Mouse (Mus musculus) right cerebral cortex, postnatal 4 days (tissue): ENCODE results near the gene Mfsd6l.

Source experiments
- DNase-seq: peaks from one replicate; pipeline ENCODE4 v3.0.0-alpha.2; 2022

Mfsd6l gene

GRCm38 (mm10) chr11:68559546-68559945 is 3.6 kb downstream of the Mfsd6l start:
- DNase-seq = no peak

GRCm38 (mm10) chr11:68561957-68562950 is 6.3 kb downstream of the Mfsd6l start:
- no peak for DNase-seq

DNA sequence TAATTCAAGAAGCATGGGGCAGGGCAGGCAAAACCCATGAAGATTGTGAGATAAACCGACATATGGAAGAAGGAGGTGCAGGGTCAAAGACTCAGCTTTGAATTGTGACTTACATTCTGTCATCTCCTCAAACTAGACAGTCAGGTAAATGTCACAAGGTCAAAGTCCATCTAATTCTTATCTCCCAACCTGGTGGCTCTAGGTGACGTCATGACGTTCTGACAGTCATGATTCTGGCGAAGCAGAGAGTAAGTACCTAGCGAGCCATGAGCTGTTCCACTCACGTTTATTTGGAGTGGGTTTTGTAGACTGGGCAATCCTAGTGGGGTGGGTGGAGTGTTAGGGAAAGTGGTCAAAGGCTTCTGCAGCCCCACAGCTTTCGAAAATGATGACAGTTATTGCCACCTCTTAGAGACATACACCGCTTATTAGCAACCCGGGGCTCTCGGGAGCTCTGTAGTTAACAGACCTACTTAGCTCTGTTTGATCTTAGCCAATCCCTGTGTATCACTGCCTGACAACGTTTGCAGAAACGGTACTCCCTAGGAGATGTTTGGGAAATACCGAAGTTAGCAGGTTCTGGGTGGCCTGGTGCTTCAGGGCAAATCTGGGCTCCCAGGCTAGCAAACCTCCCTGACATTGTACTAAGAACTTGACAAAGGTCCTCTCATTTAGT is 8.5 kb downstream of the Mfsd6l start:
- no peak for DNase-seq

DNA sequence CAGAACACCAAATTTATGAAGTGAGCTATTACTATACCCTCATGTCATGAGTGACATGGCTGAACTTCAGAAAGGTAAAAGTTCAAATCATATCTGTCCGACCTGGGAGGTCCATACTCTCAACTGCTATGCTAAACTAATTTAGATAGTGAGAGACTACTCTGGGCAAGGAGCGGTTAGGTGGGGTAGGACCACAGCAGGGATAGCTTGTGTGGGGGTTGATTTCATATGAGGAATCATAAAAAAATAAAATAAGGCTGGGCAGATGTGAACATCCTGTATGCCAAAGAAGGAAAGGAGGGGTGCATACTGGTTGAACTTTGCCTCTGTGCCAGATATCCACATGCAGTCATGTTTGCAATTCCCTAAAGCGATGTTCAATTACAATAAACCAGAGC is 9.0 kb downstream of the Mfsd6l start:
- DNase-seq = no peak

DNA sequence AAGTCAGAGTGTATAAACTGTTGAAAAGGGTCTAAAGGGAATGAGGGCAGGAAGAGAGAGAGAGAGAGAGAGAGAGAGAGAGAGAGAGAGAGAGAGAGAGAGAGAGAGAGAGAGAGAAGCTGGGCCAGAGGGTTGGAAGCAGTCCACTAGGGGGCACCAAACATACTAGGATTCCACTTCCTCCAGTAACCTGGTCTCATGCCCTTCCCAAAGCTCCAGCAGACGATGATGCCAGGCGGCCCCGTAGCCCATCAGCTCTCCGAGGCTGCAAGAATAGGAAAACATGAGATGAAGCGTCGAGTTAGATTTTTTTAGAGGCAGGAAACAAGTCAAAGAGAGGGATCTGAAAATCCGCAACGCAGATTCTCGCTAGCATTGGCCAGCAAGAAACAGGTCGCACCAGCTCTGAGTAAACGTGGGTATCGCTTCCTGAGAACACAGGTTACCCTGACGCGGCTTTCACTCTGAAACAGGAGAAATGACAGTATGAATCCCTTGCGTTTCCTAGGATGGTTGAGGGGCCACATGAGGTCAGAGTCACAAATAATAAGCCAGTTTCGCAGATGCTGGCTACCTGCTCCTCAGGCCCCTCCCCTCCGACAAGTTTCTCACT is 10.6 kb downstream of the Mfsd6l start:
- DNase-seq = peak; percentile 88

DNA sequence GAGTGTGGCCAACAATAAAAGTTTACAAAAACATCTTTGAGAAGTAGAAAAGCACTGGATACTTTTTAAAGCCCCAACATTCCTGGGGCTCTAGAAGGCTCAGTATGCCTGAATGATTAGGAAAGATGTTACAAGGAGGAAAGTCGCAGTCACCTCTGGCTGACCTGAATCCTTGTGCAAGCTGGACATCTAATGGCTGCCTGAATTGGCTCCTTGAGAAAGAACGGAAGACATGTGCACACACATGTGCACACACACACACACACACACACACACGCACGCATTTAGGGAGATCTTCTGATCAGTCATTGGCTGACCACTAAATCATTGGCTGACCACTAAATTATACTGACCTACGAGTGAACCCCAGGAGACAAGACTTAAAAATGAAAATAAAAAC is 14.9 kb downstream of the Mfsd6l start:
- DNase-seq = no peak

DNA sequence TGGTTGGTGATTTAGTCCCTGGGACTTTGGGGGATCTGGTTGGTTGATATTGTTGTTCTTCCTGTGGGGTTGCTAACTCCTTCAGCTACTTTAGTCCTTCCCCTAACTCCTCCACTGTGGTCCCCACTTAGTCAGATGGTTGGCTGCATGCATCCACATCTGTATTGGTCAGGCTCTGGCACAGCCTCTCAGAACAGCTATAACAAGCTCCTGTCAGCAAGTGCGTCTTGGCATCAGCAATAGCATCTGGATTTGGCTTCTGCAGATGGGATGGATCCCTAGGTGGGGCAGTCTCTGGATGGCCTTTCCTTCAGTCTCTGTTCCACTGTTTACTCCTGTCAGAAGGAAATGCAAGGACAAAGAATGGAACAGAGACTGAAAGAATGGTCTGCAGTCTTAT is 21.1 kb downstream of the Mfsd6l start:
- DNase-seq = no peak

GRCm38 (mm10) chr11:68579462-68579881 is 23.5 kb downstream of the Mfsd6l start:
- DNase-seq = peak; percentile 63

DNA sequence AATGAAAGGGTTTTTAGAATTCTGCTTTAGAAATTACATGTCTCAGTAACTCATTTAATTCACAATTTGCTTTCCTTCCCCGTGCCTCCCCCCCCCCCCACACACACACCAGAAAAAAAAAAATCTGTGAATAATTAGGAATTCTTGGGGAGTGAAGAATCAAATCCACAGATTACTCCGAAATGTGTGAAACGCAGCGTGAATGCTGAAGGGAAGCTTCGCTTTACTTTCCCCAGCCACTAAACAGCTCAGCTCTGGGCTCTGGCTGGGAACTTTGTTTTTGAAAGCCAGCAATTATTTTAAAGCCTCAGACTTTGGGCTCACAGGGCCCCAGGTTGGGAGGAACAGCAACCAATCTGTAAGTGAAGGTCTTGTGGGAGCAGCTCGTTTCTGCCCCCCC is 24.6 kb downstream of the Mfsd6l start:
- no peak for DNase-seq

DNA sequence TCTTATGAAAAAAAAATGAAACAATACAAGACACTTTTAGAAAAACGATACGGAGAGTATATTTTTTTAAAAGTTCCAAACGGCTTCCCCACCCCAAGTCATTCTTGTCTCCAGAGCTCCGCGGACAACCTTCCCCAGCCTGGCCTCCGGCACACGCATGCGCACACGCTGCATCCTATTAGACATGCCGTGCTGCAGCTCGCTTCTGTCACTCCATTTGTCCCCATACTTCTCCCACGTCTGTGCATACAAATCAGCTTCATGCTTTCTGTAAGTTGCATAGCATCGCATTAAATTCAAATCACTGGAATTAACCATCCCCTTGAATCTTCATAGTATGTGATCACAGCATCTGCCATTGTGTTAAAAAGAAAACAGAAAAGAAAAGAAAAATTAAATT is 27.2 kb downstream of the Mfsd6l start:
- peak; percentile 63 for DNase-seq

DNA sequence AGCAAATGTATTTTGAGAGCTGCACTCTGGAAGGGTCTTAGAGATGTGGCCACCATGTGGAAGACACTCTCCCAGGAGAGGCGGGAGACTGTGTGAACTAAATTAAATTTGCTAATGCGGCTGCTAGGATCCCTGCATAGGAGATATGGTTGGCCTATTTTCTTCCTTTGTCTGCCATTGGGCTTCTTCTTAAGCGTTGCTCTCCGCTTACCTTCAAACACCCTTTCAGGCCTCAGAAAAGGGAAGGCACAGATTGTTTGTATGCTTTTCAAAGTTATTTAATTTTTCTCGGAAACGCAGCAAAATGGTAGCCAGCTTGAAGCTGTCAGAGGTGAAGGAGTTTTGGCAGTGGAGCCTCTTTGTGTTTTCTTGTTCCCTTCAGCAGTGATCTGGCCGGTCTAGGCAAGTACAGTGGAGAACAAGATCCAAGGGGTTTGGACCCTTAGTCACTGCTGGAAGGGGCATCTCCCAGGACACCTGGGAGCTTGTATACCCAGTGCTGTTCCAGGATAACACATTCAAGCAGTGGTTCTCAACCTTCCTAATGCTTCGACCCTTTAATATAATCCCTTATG is 28.0 kb downstream of the Mfsd6l start:
- no peak for DNase-seq

DNA sequence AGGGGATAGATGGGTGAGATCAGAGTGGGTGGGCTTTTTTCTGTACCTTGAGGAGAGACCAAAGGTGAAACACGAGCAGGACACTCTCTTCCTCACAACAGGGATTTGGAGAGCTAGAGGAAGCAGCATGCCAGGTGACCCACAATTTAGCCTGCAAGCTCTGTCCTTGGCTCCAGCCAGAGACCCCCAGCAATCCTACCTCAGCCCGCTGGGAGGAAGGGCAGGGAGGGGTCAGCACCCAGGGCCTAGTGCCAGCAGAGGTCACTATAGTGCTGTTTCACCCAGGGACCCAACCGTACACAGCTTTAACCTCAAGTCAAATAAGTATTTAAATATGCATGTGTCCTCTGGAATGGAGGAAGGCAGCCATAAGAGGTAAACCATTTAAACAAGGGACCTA is 29.9 kb downstream of the Mfsd6l start:
- no peak for DNase-seq

- no peak for DNase-seq
Observed at GRCm38 (mm10) chr11:68586721-68587120, 30.7 kb downstream of the Mfsd6l start, which contains the start of gene Ccdc42. TSS of gene Ccdc42 (plus strand) at chr11:68587021.

DNA sequence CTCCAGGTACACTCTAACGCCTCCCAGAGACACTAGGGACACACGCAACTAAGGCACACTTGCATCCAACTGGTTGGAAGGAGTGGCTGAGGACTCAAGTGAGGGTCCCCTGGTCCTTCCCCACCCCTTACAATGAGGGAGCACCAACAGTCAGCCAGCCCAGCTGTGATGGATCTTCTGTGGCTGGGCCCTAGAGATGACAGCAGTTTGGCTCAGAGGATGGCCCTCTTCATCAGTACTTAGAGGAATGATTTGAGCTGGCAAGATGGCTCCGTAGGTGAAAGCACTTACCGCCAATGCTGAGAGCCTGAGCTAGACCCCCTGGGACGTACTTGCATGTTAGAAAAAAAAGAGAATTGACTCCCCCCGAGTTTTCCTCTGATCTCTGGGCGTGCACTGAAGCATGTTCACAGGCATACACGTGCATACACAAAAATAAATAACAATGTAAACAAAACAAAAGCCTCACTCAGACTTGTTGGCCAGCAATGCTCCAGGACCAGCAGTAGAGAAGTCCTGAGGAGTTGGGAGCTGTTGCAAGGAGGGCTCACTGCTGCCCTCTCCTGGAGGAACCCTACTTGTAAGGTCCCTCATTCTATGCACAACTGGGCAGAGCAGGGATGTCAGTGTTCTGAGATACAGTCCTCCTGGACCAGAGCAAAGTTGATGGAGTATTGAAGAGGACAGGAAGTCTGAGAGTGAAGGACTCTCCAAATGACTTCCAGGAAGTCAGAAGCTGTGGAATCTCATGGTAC is 33.2 kb downstream of the Mfsd6l start:
- DNase-seq = peak; percentile 81

DNA sequence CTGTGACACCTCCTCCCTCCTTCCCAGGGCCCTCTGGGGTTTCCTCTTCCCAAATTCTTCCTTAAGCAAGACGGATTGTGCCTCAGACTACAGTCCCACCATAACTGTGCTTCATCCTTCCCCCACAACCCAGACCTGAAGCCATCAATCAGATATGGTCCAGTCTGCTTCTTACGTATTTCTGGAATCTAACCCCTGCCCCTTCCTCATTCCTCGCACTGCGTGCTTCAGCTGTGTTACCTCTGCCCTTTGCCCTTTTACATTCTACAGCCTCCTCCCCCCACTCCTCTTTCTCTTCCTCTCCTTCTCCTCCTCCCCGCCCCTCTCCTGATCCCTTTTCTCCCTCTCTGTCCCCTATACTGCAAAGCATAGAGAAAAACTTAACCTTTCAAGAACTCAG is 35.7 kb downstream of the Mfsd6l start:
- no peak for DNase-seq

DNA sequence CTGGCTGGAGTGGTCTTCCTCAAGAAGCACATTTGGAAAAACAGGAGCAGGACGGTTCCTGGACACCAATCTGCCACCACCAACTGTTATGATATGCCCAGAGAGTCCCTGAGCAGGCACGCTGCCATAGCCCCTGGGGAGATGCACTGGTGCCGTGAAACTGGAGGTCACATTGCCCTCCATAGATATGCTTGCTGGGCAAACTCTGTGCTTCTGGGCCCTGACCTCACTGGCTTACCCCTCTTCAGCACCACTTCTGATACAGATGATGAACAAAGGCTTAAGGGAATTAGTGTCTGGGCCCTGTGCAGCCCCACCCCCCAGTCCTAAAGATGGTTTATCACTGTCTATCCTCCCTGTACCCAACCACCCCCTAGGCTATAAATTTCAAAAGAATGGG is 37.3 kb downstream of the Mfsd6l start:
- DNase-seq = no peak

DNA sequence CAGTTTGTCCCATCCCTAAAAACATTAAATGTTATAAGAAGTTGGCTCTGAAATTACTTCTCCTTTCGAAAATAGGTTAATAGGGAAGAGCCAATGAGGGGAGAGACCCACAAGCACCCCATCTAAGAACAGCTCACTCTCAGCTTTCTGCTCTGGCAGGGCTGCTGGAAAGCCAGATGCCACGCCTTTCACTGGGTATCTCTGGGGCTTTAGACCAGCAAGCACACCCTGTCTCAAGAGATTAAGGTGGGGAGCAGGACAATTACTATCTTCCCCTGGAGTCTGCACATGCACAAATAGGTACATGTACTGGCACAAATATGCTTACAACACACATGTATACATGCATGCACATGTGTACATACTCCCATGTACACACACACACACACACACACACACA is 41.9 kb downstream of the Mfsd6l start:
- no peak for DNase-seq

DNA sequence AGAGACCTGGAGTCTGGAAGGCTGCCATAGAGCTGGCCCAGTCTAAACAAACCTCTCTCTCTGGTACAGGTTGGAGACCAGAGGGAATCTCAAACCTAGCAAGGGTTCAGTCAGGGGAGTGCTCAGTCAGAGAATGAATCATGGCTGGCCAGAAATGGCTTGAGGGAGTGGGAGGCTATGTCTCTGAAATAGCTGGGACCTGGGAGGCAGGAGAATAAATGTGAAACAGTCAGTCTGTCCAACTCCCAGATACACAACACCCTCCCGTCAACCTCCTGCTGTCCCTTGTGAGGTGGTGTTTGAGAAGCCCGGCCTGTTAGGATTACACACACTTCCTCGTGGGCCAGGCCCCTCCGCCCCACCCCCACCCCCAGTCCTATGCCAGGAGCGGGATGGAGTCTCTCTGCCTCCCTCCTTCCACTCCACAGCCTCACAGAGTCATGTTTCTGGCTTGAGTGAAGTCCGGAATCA is 44.6 kb downstream of the Mfsd6l start:
- DNase-seq = no peak

DNA sequence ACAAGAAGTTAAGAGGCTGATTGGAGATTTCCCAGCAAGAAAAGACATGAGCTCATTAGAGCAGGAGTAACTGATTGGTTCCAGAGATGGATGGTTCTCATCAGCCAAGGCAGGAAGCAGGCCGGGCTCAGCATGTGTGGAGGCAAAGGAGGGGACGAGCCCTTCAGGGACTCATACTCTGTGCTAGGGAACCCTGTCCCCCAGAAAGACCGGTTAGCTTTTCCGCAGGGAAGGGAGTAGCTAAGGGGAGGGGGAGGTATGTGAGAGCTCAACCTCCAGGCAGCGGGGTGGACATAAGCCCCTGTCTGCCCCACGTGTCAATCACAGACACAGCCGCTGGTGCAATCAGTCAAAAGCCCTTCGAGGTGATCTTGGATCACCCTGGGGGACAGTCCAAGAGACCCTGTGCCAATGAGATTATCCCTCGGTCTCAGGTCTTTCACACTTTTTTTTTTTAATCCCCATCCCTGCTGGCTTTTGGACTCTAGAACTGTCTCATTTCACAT is 45.6 kb downstream of the Mfsd6l start:
- DNase-seq = no peak

- DNase-seq = no peak
Observed at GRCm38 (mm10) chr11:68602200-68602931, 46.4 kb downstream of the Mfsd6l start.

GRCm38 (mm10) chr11:68607046-68607445 is 51.1 kb downstream of the Mfsd6l start:
- no peak for DNase-seq
